Mouse (Mus musculus): Measurements from ENCODE around the gene Gda.

Gene Gda

GRCm38 (mm10) chr19:21373073-21373755 lies 100.0 kb downstream of the Gda start:
- no peak for DNase-seq (ENCODE audit: low spot score)

GRCm38 (mm10) chr19:21372395-21373072 lies 100.7 kb downstream of the Gda start:
- no peak for DNase-seq (ENCODE audit: low spot score)

GRCm38 (mm10) chr19:21371337-21371736 lies 101.9 kb downstream of the Gda start:
- no peak for DNase-seq (ENCODE audit: low spot score)

- DNase-seq (ENCODE audit: low spot score), result no peak
These were observed 102.5 kb downstream of the Gda start for GRCm38 (mm10) chr19:21370782-21371181.

GRCm38 (mm10) chr19:21369175-21369574 lies 104.1 kb downstream of the Gda start:
- no peak for DNase-seq (ENCODE audit: low spot score)

GRCm38 (mm10) chr19:21368595-21368994 lies 104.7 kb downstream of the Gda start:
- no peak for DNase-seq (ENCODE audit: low spot score)

- DNase-seq (ENCODE audit: low spot score), result no peak
These were observed 115.5 kb downstream of the Gda start for GRCm38 (mm10) chr19:21357792-21358191.

- no peak for DNase-seq (ENCODE audit: low spot score)
These were observed 123.6 kb downstream of the Gda start for GRCm38 (mm10) chr19:21349634-21350033.

- DNase-seq (ENCODE audit: low spot score), result no peak
These were observed 126.6 kb downstream of the Gda start for GRCm38 (mm10) chr19:21346646-21347045.
